Mouse (Mus musculus): ENCODE measurements around the gene Tmem109. TPM values are rescaled to one million over a fixed set of nuclear protein-coding genes. Genes with fewer than 3 reads are reported as not detected.

Gene Tmem109
- polyA plus RNA-seq, 1 experiment from 2014 or later: 75.4 TPM

GRCm38 (mm10) chr19:10907891-10908290 is 26.1 kb upstream of the Tmem109 start:
- WGBS: 57% methylated on average over 3 of the region's 3 CpGs
- Histone ChIP-seq H3K9me3 (no peaks in the 10 kb centered on the region), H3K4me3 (replicated peaks) (no peak overlapping the region), H3K27me3 (replicated peaks) (no peaks in the 10 kb centered on the region), H3K9ac (no peak overlapping the region), H3K4me2 (replicated peaks) (no peak overlapping the region), H3K36me3 (peaks cover 25% of the 10 kb centered on the region), H3K27ac (peak overlapping the region; percentile 81; the same call in 1 of the 2 replicates), H3K4me1 (replicated peaks) (peaks cover 26% of the 10 kb centered on the region)
- ATAC-seq: 0 out of 2 replicates have a peak, but pooled peaks have one; percentile 19

GRCm38 (mm10) chr19:10905728-10906000 is 23.9 kb upstream of the Tmem109 start:
- ATAC-seq: no peak
- peaks cover 44% of the 10 kb centered on the region for H3K36me3 ChIP-seq
- H3K9ac ChIP-seq: 0 out of 2 replicates have a peak overlapping the region, but pooled peaks have one; percentile 20
- H3K4me2 ChIP-seq (replicated peaks): peak overlapping the region; percentile 33
- peaks cover 24% of the 10 kb centered on the region for H3K4me1 ChIP-seq (replicated peaks)
- H3K9me3 ChIP-seq: no peaks in the 10 kb centered on the region
- H3K27me3 ChIP-seq (replicated peaks): no peaks in the 10 kb centered on the region
- H3K4me3 ChIP-seq (replicated peaks): no peak overlapping the region
- peak overlapping the region; percentile 90 for H3K27ac ChIP-seq
- WGBS: 47% methylated on average over 5 of the region's 5 CpGs

- Histone ChIP-seq H3K36me3 (peaks cover 49% of the 10 kb centered on the region), H3K9ac (0 out of 2 replicates have a peak overlapping the region, but pooled peaks have one; percentile 20), H3K4me2 (replicated peaks) (peak overlapping the region; percentile 33)
These were observed 23.3 kb upstream of the Tmem109 start for GRCm38 (mm10) chr19:10904927-10905727.

GRCm38 (mm10) chr19:10904512-10904911 is 22.7 kb upstream of the Tmem109 start:
- ATAC-seq: no peak
- Histone ChIP-seq H3K27me3 (replicated peaks) (no peaks in the 10 kb centered on the region), H3K9me3 (no peaks in the 10 kb centered on the region), H3K36me3 (peaks cover 53% of the 10 kb centered on the region), H3K4me1 (replicated peaks) (peaks cover 22% of the 10 kb centered on the region), H3K27ac (peak overlapping the region; percentile 90), H3K9ac (no peak overlapping the region), H3K4me2 (replicated peaks) (no peak overlapping the region), H3K4me3 (replicated peaks) (no peak overlapping the region)
- WGBS: 56% methylated on average over 5 of the region's 5 CpGs

More at GRCm38 (mm10) chr19:10904927-10905727, 23.3 kb upstream of the Tmem109 start:
- ATAC-seq: peak; percentile 87
- Histone ChIP-seq H3K27me3 (replicated peaks) (no peaks in the 10 kb centered on the region), H3K27ac (peak overlapping the region; percentile 90), H3K9me3 (no peaks in the 10 kb centered on the region), H3K4me1 (replicated peaks) (peaks cover 24% of the 10 kb centered on the region), H3K4me3 (replicated peaks) (no peak overlapping the region)
- WGBS: 32% methylated on average over 7 of the region's 7 CpGs

- peaks cover 59% of the 10 kb centered on the region for H3K36me3 ChIP-seq
- ATAC-seq: no peak
These were observed 19.2 kb upstream of the Tmem109 start for GRCm38 (mm10) chr19:10901046-10901445.

GRCm38 (mm10) chr19:10900315-10900714 is 18.5 kb upstream of the Tmem109 start:
- Histone ChIP-seq H3K27ac (no peak overlapping the region), H3K4me1 (replicated peaks) (peaks cover 15% of the 10 kb centered on the region; the same call in 1 of the 2 replicates), H3K9ac (no peak overlapping the region), H3K36me3 (peaks cover 55% of the 10 kb centered on the region), H3K9me3 (no peaks in the 10 kb centered on the region), H3K27me3 (replicated peaks) (no peaks in the 10 kb centered on the region), H3K4me3 (replicated peaks) (no peak overlapping the region), H3K4me2 (replicated peaks) (no peak overlapping the region)
- no peak for ATAC-seq
- WGBS: 77% methylated on average over 6 of the region's 6 CpGs

More at GRCm38 (mm10) chr19:10901046-10901445, 19.2 kb upstream of the Tmem109 start:
- 94% methylated on average over 5 of the region's 5 CpGs for WGBS
- Histone ChIP-seq H3K9ac (no peak overlapping the region), H3K4me3 (replicated peaks) (no peak overlapping the region), H3K4me2 (replicated peaks) (no peak overlapping the region), H3K27ac (no peak overlapping the region), H3K9me3 (no peaks in the 10 kb centered on the region), H3K27me3 (replicated peaks) (no peaks in the 10 kb centered on the region), H3K4me1 (replicated peaks) (peaks cover 20% of the 10 kb centered on the region)

- Histone ChIP-seq H3K27ac (no peak overlapping the region), H3K36me3 (peaks cover 33% of the 10 kb centered on the region), H3K27me3 (replicated peaks) (no peaks in the 10 kb centered on the region), H3K4me2 (replicated peaks) (0 out of 2 replicates have a peak overlapping the region, but pooled peaks have one; percentile 65), H3K4me3 (replicated peaks) (no peak overlapping the region), H3K4me1 (replicated peaks) (peaks cover 7% of the 10 kb centered on the region; the same call in 1 of the 2 replicates), H3K9me3 (no peaks in the 10 kb centered on the region), H3K9ac (no peak overlapping the region)
- ATAC-seq: no peak
- 75% methylated on average over 8 of the region's 8 CpGs for WGBS
These were observed 15.7 kb upstream of the Tmem109 start for GRCm38 (mm10) chr19:10897491-10897890.

- Histone ChIP-seq H3K4me3 (replicated peaks) (peak overlapping the region; percentile 78; the same call in 1 of the 2 replicates), H3K9ac (peak overlapping the region; percentile 73; the same call in 1 of the 2 replicates), H3K27me3 (replicated peaks) (no peaks in the 10 kb centered on the region), H3K9me3 (no peaks in the 10 kb centered on the region), H3K4me2 (replicated peaks) (peak overlapping the region; percentile 65), H3K27ac (no peak overlapping the region), H3K36me3 (peaks cover 27% of the 10 kb centered on the region), H3K4me1 (replicated peaks) (peaks cover 7% of the 10 kb centered on the region; the same call in 1 of the 2 replicates)
- WGBS: 64% methylated on average over 7 of the region's 7 CpGs
- no peak for ATAC-seq
These were observed 15.0 kb upstream of the Tmem109 start for GRCm38 (mm10) chr19:10896849-10897248.

- peak overlapping the region; percentile 73 for H3K9ac ChIP-seq
- peak; percentile 2; the same call in 1 of the 2 replicates for ATAC-seq
- under 1% methylated on average over 16 of the region's 16 CpGs for WGBS
These were observed 13.9 kb upstream of the Tmem109 start for GRCm38 (mm10) chr19:10895708-10896107.

GRCm38 (mm10) chr19:10895016-10895528 is 13.3 kb upstream of the Tmem109 start, which contains the start of gene Prpf19:
TSS of gene Prpf19 (plus strand) at chr19:10895231.
- peak; percentile 97 for ATAC-seq
- peak within 1 kb of the TSS; percentile 78 for H3K4me3 ChIP-seq (replicated peaks)
- peak within 1 kb of the TSS; percentile 92 for H3K27ac ChIP-seq
- H3K9ac ChIP-seq: peak within 1 kb of the TSS; percentile 73
- H3K27me3 ChIP-seq (replicated peaks): no peaks in the 10 kb centered on the region
- 0% methylated on average over 43 of the region's 43 CpGs for WGBS
- peak within 1 kb of the TSS; percentile 65 for H3K4me2 ChIP-seq (replicated peaks)
- peaks cover 7% of the 10 kb centered on the region; the same call in 1 of the 2 replicates for H3K4me1 ChIP-seq (replicated peaks)
- H3K36me3 ChIP-seq: peaks cover 12% of the 10 kb centered on the region; the same call in 1 of the 2 replicates
- H3K9me3 ChIP-seq: no peaks in the 10 kb centered on the region

More at GRCm38 (mm10) chr19:10895708-10896107, 13.9 kb upstream of the Tmem109 start:
- H3K36me3 ChIP-seq: peaks cover 19% of the 10 kb centered on the region
- H3K4me1 ChIP-seq (replicated peaks): peaks cover 7% of the 10 kb centered on the region; the same call in 1 of the 2 replicates
- H3K9me3 ChIP-seq: no peaks in the 10 kb centered on the region
- peak overlapping the region; percentile 92 for H3K27ac ChIP-seq
- no peaks in the 10 kb centered on the region for H3K27me3 ChIP-seq (replicated peaks)
- H3K4me3 ChIP-seq (replicated peaks): peak overlapping the region; percentile 78
- peak overlapping the region; percentile 65 for H3K4me2 ChIP-seq (replicated peaks)

GRCm38 (mm10) chr19:10892201-10892600 is 10.4 kb upstream of the Tmem109 start:
- no peak overlapping the region for H3K4me2 ChIP-seq (replicated peaks)
- H3K27ac ChIP-seq: no peak overlapping the region
- no peak overlapping the region for H3K4me3 ChIP-seq (replicated peaks)
- no peaks in the 10 kb centered on the region for H3K9me3 ChIP-seq
- no peaks in the 10 kb centered on the region for H3K27me3 ChIP-seq (replicated peaks)
- 81% methylated on average over 3 of the region's 3 CpGs for WGBS
- peaks cover 7% of the 10 kb centered on the region; the same call in 1 of the 2 replicates for H3K4me1 ChIP-seq (replicated peaks)
- no peaks in the 10 kb centered on the region for H3K36me3 ChIP-seq
- H3K9ac ChIP-seq: no peak overlapping the region
- no peak for ATAC-seq

- no peak; the same call in 1 of the 2 replicates for ATAC-seq
- H3K27me3 ChIP-seq (replicated peaks): no peaks in the 10 kb centered on the region
- 2% methylated on average over 14 of the region's 14 CpGs for WGBS
These were observed 801 bp downstream of the Tmem109 start for GRCm38 (mm10) chr19:10880975-10881425.

More at GRCm38 (mm10) chr19:10880975-10881425, 801 bp downstream of the Tmem109 start:
- H3K9me3 ChIP-seq: no peaks in the 10 kb centered on the region
- H3K36me3 ChIP-seq: no peaks in the 10 kb centered on the region
- H3K4me3 ChIP-seq (replicated peaks): peak overlapping the region; percentile 61
- peak overlapping the region; percentile 84 for H3K4me2 ChIP-seq (replicated peaks)
- peaks cover 13% of the 10 kb centered on the region for H3K4me1 ChIP-seq (replicated peaks)
- H3K9ac ChIP-seq: peak overlapping the region; percentile 67
- peak overlapping the region; percentile 81; the same call in 1 of the 2 replicates for H3K27ac ChIP-seq

Data from intestine, embryonic 15.5 days (tissue).